Mouse (Mus musculus) erythroblast, embryonic 14.5 days (primary cell): ENCODE results near the gene Gm35315. TPM values are rescaled to one million over a fixed set of nuclear protein-coding genes. Genes with fewer than 3 reads are reported as not detected.
"Not testable (repeated sequence)": the region's sequence is repeated elsewhere in the genome, so short reads cannot be mapped to it uniquely, and the experiment has no call there.

ENCODE experiments used
- H3K27me3 ChIP-seq: 2 replicates; pipeline ENCODE4 v1.6.1; 2012; ENCODE audit warnings: inconsistent platforms; ENCODE audit not compliant: control insufficient read depth
- H3K36me3 ChIP-seq: 2 replicates; pipeline ENCODE4 v1.6.1; 2012; ENCODE audit warnings: mild to moderate bottlenecking, inconsistent platforms; ENCODE audit not compliant: control insufficient read depth
- H3K4me1 ChIP-seq: 2 replicates; pipeline ENCODE4 v1.6.1; 2012; ENCODE audit warnings: inconsistent platforms; ENCODE audit not compliant: control insufficient read depth
- H3K4me3 ChIP-seq: replicated peaks from 2 replicates; pipeline ENCODE3; 2012; ENCODE audit warnings: moderate library complexity, mild to moderate bottlenecking, inconsistent platforms
- H3K9me3 ChIP-seq: 2 replicates; pipeline ENCODE4 v1.6.1; 2012; ENCODE audit warnings: low read length, inconsistent platforms, mixed read lengths; ENCODE audit not compliant: control insufficient read depth
- GATA1 ChIP-seq: IDR thresholded peaks from 2 replicates; pipeline ENCODE4 v1.6.1; 2012; ENCODE audit warnings: low read length, inconsistent platforms, mixed read lengths
- TAL1 ChIP-seq: IDR thresholded peaks from 3 replicates; pipeline ENCODE4 v1.6.1; 2012; ENCODE audit warnings: low read length, inconsistent platforms, mixed read lengths
- polyA plus RNA-seq: library from polyadenylated mRNA; stranded (reverse); fragments of >175 nt; gene quantifications from 2 replicates; pipeline ENCODE4 v1.2.3, GENCODE M21; 2012

The Gm35315 gene
- polyA plus RNA-seq, 1 experiment = 0.02 TPM

DNA sequence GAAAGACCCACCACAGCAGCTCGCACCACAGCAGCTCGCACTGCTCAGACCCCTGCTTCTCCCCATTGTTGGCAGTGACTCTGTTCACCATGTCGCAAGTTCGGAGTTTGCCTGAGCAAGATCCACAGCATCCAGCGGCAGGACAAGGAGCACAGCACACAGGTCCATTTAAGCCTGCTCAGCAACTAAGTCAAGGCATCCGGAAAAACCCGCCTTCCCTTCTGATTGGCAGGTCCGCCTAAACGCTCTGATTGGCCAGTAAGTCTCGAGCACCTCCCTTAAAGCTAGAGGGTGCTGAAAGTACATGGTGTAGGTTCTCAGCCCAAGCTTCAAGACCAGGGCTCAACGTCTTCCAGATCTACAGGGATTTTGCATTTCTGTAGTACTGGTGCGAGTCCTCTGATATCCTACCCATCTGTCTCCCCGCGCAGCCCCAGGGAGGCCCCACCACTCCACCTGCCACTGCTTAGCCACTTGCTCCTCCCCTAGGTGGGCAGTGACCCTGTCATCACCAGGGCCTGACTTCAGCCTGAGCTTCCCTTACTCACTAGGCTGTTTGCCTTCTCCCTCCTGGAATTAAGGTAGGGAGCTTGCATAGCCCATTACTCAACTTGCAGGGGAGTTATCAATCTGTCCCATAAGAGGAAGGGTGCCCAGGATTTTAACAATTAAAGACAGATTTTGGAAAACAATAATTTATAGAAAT is 7.9 kb downstream of the Gm35315 start:
- H3K27me3 ChIP-seq = no peaks in the 10 kb centered on the region
- no peak overlapping the region for H3K4me3 ChIP-seq
- no peaks in the 10 kb centered on the region for H3K4me1 ChIP-seq
- H3K9me3 ChIP-seq = peaks cover 3% of the 10 kb centered on the region; the same call in 1 of the 2 replicates
- no peak for TF ChIP-seq TAL1
- H3K36me3 ChIP-seq = peaks cover 2% of the 10 kb centered on the region; the same call in 1 of the 2 replicates

DNA sequence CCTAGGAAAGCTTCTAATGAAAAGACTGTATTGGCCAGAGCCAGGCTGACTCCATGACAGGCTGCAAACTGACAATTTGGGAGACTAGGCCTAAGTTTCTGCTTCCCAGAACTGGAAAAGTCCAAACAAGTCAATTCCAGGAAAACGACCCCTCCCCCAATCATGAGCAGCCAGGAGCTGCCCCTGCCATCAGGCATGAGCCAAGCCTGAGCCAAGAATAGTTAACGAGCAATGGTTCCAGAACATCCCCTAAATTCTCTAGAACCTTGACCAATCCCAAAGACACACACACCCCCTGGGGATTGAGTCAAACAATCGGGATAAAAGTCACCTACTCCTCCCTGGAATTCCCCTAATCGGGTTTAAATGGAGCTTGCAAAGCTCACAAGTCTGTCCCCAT is 11.3 kb downstream of the Gm35315 start:
- Histone ChIP-seq H3K27me3 (no peaks in the 10 kb centered on the region), H3K9me3 (peaks cover 18% of the 10 kb centered on the region), H3K36me3 (peaks cover 13% of the 10 kb centered on the region), H3K4me1 (no peaks in the 10 kb centered on the region), H3K4me3 (no peak overlapping the region)
- TF ChIP-seq TAL1 = no peak
- no peak for TF ChIP-seq GATA1

GRCm38 (mm10) chr5:110072413-110072812 is 21.8 kb downstream of the Gm35315 start, which contains the start of gene Gm17655:
Gene Gm17655, minus strand, starts transcription at chr5:110072513.
- not testable (repeated sequence) for H3K4me1 ChIP-seq, H3K27me3 ChIP-seq, H3K36me3 ChIP-seq, H3K4me3 ChIP-seq
- peaks cover 18% of the 10 kb centered on the region for H3K9me3 ChIP-seq

- Histone ChIP-seq H3K9me3 (peaks cover 3% of the 10 kb centered on the region), H3K36me3 (no peaks in the 10 kb centered on the region), H3K4me1 (peaks cover 12% of the 10 kb centered on the region), H3K27me3 (no peaks in the 10 kb centered on the region), H3K4me3 (peak overlapping the region; percentile 81)
- TF ChIP-seq TAL1 (no peak), GATA1 (no peak)
Observed at GRCm38 (mm10) chr5:110057637-110058408, 36.4 kb downstream of the Gm35315 start.

Other genes starting within 250 kb of the Gm35315 start
- gene Gm15446, start 171.0 kb downstream of the Gm35315 start, polyA plus RNA-seq = not detected in 2 replicates
- 0.07 TPM in 1 of 2 replicates, not detected in the other for gene Zfp932, start 97.9 kb downstream of the Gm35315 start, polyA plus RNA-seq
- not detected in 2 replicates for gene Gm17655, start 21.9 kb downstream of the Gm35315 start, polyA plus RNA-seq
- gene Plcxd1, start 5.5 kb upstream of the Gm35315 start, polyA plus RNA-seq = 0.03 TPM in 1 of 2 replicates, not detected in the other
- 2.2 and 2.8 TPM in 2 replicates for gene Gtpbp6, start 13.8 kb upstream of the Gm35315 start, polyA plus RNA-seq
- gene Zfp605, start 15.7 kb upstream of the Gm35315 start, polyA plus RNA-seq = 0.01 and 0.02 TPM in 2 replicates
- gene Chfr, start 41.4 kb upstream of the Gm35315 start, polyA plus RNA-seq = 2.5 and 4.0 TPM in 2 replicates
- gene Golga3, start 82.3 kb upstream of the Gm35315 start, polyA plus RNA-seq = 0.05 and 0.09 TPM in 2 replicates
- 0.27 TPM in 2 replicates for gene Ankle2, start 136.6 kb upstream of the Gm35315 start, polyA plus RNA-seq
- gene Pgam5, start 175.5 kb upstream of the Gm35315 start, polyA plus RNA-seq = 0.82 and 1.2 TPM in 2 replicates
- gene Pxmp2, start 191.8 kb upstream of the Gm35315 start, polyA plus RNA-seq = 2.8 and 4.4 TPM in 2 replicates
- gene Pole, start 191.9 kb upstream of the Gm35315 start, polyA plus RNA-seq = 1.5 and 1.7 TPM in 2 replicates
- not detected in 2 replicates for gene P2rx2, start 248.8 kb upstream of the Gm35315 start, polyA plus RNA-seq